Mouse (Mus musculus): ENCODE data around the gene Cand1.
A peak's percentile ranks its signal among the peaks of the same experiment; 100 is the strongest.

The Cand1 gene

GRCm38 (mm10) chr10:119239969-119240721 lies at the start of gene Cand1:
Cand1 (minus strand) TSS chr10:119240055.
- DNase-seq (ENCODE audit: low spot score in 2 of 2): peak; percentile 99 to 100

DNA sequence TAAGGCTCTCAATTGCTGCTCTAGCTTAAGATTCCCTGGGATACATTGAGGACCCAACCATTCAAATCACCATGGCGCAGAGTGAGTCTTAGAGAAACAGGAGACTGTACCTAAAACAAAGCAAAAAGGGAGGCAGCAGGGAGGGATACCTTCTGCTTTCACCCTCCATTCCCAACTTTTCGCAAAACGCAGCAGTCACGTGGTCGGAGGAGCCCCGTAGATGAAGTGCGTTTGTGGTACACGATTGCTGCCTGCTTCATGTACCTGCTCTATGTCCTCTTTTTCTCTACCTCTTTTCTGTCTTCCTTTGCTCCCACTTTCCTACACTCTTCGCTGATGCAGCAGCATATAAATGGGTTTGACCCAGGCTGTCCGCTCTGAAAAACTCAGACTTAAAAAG lies 39.0 kb upstream of the Cand1 start:
- DNase-seq (ENCODE audit: low spot score in 2 of 2): no peak

DNA sequence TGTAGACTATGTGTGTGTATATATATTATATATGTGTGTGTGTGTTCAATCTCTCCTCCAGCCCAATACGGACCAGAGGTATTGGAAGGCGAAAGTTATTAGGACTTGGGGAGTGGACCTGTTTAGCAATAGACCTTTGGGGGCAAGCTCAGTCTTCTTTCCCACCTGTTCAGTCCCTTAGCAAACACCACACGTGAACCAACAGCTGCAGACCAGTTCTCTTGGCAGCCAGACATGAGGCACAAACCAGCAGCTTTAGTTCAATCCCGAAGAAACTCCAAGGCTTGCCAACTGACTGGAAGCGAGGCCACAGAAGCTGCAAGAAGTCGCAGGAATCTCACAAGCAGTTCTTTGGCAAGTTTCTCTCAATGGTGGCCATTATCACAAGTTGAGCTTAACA lies 34.5 kb upstream of the Cand1 start:
- no peak for DNase-seq (ENCODE audit: low spot score in 2 of 2)

GRCm38 (mm10) chr10:119272536-119272935 lies 32.7 kb upstream of the Cand1 start:
- no peak for DNase-seq (ENCODE audit: low spot score in 2 of 2)

DNA sequence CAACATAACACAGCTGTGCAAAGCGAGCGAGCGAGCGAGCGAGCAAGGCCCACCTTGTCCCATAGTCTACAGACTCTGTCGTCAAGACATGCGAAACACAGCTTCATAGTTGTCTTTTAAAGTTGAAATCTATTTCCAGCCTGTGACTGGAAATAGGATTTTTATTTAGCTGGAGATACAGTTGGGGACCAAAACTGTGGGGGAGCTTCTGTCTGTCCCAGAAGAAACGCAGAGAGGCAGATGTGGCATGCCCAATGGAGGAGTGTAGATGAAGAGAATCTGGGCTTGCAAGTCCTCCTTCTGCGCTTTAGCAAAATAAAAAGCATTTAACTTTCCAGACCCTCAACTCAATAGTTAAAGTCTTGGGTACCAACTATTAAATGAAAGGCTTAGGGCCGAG lies 32.1 kb upstream of the Cand1 start:
- DNase-seq (ENCODE audit: low spot score in 2 of 2): no peak

- DNase-seq (ENCODE audit: low spot score in 2 of 2): no peak
These were observed 31.2 kb upstream of the Cand1 start for GRCm38 (mm10) chr10:119271101-119271500.

DNA sequence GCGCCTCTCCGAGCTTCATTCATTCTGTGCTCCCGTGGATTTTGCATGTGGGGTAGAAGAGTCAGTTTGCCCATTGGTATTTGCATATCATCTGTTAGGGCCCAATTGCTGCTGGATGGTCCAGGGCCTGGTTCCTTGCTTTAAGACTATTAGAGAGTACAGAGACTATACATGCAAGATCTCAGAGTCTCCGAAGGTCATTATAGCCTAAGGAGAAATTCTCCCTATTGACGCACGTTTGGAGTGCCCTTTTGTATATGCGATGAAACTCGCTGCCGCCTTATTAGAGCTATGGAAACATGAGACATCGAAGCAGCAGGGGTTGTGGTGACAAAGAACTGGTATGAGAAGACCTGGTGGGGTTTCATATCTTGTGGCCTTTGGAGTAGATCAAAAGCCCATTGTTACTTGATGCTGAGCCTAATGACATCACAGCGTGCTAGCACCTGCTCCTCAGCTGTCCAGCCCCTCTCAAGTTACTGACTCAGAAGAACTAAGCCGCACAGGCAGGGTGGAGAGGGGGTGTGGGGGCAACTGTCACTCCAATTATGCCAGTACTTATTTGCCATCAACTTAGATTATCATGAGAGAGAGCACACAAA lies 30.6 kb upstream of the Cand1 start:
- DNase-seq (ENCODE audit: low spot score in 2 of 2): no peak

GRCm38 (mm10) chr10:119264761-119265160 lies 24.9 kb upstream of the Cand1 start:
- DNase-seq (ENCODE audit: low spot score in 2 of 2): peak in 1 of 2 experiments; percentile 22

DNA sequence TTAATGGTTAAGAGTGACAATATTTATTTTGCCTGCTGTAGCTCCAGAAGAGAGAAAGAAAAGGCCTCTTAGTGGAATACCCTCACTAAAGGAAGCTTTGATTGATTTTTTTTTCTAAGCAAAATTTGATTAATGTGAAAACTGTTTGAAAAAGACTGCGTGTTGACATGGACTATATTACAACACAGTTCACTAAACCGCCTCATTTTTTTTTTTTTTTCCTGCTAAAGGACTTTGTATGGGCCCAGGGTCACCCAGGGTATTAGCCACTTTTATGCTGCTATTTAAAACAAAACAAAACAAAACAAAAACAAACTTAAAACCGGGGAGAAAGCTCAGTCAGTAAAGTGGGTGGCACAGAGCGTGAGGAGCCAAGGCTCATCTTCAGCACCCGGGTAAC lies 23.0 kb upstream of the Cand1 start:
- no peak for DNase-seq (ENCODE audit: low spot score in 2 of 2)

DNA sequence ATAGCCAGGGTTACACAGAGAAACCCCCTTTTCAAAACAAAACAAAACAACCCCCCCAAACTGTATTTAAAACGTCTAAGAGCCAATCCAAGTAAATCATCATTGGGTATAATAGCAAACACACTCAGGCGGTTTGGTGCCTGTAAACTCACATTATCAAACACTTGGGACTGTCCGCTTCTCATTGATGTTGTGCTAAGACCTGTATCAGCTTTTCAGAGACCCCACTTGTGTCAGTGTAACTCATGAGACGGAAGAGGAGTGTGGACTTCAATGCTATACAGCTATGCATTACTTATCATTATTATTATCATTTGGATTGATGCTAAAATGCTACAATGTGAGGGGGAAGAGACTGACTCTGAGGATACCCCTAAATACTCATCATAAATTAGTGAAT lies 18.0 kb upstream of the Cand1 start:
- no peak for DNase-seq (ENCODE audit: low spot score in 2 of 2)

DNA sequence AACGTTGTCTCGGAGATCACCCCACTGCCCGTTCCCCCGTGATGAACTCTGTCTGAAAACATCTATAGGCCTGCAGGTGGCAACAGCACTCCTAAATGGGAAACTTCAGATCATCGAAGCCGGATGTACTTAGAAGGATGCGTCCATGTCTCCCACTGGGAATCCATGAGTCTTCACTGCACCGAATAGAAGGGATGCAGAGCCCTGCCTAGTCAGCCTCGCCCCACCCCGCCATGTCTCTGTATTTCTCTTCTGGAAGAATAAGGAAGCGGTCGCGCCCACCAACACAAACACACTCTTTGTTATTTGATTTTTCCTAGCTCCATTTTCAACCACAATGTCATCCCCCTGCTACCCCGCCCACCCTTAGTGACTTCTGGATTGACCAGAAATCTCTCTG lies 4.3 kb upstream of the Cand1 start:
- DNase-seq (ENCODE audit: low spot score in 2 of 2): no peak

- DNase-seq (ENCODE audit: low spot score in 2 of 2): no peak
These were observed 851 bp upstream of the Cand1 start for GRCm38 (mm10) chr10:119240722-119241089.

DNA sequence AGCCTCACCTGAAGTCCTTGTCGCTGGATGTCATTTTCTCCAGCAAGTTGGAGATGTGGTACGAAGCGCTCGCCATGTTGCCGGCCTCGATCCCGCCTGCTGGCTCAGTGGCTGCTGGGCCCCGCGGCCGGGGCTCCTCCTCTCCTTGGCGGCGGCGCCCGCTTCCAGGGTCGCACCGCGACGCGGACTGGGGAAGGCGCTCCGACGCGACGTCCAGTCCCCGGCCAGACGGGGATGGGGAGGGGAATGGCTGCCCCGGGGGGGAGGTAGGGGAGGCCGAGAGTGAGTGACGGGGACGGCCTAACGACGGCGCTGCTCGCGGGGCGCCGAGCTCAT lies 254 bp downstream of the Cand1 start:
- DNase-seq (ENCODE audit: low spot score in 2 of 2): no peak

GRCm38 (mm10) chr10:119238985-119239631 lies 747 bp downstream of the Cand1 start:
- peak; percentile 40 to 76 for DNase-seq (ENCODE audit: low spot score in 2 of 2)

DNA sequence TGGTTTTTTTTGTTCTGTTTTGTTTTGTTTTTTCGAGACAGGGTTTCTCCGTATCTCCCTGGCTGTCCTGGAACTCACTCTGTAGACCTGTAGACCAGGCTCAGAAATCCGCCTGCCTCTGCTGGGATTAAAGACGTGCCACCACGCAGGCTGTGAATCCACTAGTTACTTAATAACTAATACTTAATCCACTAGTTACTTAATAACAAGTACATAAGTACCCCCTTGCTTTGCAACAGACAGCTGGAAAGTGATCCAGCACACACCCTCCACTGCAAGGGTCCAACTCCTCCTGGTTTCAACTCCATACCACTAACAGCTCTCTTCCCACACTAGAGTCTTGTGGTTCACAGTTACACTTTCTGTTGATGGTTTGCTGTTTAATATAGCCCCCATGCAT lies 8.3 kb downstream of the Cand1 start:
- DNase-seq (ENCODE audit: low spot score in 2 of 2): no peak

DNA sequence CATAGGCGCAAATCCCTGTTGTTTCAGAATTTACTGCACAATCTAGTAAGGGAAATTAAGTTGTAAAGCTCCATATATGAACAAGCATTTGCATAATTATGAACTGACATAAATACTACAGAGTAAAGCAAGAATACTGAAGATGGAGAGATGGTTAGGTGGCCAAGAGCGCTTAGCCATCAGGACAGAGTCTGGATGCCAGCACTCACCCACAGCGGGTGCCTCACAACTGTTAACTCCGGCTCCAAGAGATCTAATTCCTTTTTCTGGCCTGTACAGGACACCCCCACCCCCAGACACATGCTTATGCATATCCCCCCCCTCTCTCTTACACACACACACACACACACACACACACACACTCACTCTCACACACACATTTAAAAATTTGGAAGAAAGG lies 9.2 kb downstream of the Cand1 start:
- DNase-seq (ENCODE audit: low spot score in 2 of 2): no peak

GRCm38 (mm10) chr10:119230074-119230669 lies 9.7 kb downstream of the Cand1 start:
- DNase-seq (ENCODE audit: low spot score in 2 of 2): no peak

- no peak for DNase-seq (ENCODE audit: low spot score in 2 of 2)
These were observed 16.2 kb downstream of the Cand1 start for GRCm38 (mm10) chr10:119223686-119224085.

DNA sequence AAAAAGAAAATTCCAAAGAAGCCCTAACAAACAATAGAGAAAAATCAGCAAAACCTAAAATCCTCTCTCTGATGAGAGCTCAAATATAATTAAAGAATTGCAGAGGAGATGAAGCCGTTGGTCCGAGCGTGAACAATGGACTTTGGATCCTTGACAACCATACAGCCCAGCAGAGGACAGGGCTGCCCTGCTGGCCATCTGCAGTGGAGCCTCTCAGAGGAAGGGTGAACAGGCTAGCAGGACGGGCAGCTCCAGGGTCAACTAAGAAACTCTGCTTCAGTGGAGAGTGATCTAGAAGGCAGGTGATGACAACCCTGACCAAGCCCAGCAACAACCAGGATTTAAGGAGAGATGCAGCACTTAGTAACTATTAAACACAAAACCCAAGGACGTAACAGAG lies 18.2 kb downstream of the Cand1 start:
- no peak for DNase-seq (ENCODE audit: low spot score in 2 of 2)

DNA sequence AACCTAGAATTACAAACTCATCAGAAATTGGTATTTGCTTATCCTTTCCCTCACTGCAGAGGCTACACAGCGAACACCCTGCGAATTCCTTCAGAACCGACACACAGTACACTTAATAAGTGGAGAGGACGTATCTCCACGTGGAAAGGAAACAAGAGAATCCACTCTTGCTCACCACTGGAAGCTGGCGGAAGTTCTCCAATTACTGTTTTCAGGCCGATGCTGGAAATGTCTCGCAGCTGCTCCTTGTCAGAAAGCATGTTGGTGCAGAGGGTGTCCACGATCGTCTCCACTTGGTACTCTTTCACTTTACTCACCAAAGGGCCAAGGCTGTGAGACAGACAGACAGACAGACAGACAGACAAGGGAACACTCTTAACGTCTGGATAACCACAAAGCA lies 20.4 kb downstream of the Cand1 start:
- no peak for DNase-seq (ENCODE audit: low spot score in 2 of 2)

DNA sequence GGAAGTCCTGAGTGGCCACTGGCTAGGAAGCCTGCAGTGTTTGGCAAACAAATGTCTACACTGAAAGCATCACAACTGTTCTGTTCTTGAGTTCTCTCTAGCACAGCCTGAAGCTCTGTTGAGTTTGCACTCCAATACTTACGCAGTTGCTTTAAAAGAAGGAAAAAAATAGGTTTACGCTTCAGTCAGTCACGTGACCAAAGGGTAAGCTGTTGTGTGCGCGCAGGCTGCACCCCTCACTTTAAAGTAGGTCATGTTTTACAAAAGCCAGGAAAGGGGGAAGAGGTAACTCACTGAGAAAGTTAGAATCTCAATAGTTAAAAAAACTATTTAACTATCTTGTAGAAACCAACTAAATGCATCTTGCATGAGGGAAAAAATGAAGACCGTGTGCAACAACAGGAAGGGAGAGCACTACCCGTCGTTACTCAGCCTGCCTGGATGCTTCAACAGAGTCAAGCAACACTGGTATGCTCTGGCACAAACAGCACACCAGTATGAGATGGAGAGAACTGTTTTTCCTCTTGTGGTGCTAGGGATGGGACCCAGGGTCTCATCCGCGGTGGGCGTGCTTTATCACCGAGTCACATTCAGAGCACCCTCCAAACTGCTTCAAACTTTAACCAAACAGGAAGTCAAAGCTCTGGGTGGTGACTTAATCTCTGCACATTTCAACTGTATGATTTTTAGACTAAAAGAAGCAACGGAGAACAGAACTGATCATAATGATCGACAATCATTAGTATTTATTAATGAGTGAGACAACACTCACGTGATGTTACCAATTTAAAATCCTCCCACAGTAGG lies 21.4 kb downstream of the Cand1 start:
- DNase-seq (ENCODE audit: low spot score in 2 of 2): no peak

DNA sequence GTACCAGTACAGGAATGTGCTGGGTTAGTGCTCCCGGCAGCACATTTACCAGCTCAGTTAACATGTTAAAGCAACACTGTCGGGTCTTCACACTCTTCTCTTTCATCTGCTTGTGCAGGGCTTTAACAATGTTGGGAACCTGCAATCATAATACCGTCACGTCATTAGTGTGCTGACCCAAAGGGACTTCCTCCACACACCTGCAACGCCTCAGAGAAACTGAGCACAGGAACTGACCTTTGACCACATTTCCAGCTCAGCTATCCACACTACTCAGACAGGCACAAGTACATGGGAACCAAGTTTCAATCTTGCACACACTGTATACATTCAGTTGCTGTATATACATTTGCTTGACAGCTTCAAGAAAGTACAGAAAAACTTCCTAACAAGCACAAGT lies 27.4 kb downstream of the Cand1 start:
- DNase-seq (ENCODE audit: low spot score in 2 of 2): no peak
